Mouse (Mus musculus): ENCODE results near the gene Tep1. TPM values are rescaled to one million over a fixed set of nuclear protein-coding genes. Genes with fewer than 3 reads are reported as not detected.

Tep1 gene
- 10 to 100 TPM; 20.6 to 24.3 TPM for polyA plus RNA-seq (2017; shearing (Covaris generic))

DNA sequence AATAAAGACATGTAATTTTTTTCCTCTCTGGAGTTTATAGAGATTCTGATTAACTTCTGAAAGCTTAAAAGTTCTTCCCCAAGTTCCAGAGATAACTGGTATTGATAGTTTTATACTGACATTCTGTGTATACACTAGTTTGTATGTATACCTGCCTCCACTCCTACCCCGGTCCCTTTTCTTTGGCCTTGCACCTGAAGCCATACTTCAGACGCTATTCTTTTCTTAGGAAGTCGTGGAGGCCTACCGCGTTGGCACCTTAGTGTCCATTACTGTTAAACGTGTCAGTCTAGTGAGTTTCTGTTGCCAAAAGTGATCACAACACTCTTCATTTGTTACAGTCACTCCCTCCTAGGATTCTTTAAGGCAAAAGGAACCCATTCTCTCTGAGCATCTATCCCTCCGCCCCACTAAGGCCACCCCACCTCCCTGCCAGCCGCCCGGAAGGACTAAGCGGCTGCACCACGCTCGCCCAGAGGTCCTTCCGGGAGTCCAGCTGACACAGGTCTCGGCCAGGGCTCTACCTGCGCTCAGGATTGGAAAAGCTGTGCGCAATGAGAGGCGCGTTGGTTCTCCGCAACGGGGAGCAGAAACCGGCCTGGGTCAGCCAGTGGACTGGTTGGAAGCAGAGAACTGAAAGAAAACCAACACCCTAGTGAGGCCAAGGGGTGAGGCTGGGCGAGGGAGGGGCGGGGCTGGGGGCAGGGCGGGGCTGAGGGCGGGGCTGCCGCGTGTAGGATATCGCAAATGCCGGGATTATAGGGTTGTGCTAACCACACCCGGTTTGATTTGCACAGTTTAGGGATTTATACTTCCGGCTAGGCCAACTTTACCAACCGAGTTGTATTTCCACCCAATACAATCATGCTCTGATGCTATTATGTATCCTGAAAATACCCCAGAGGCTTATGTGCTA is at the start of gene Tep1:
Gene Tep1, minus strand, starts transcription at position 672 of the 916 bp plus-strand sequence.

GRCm38 (mm10) chr14:50897374-50897765 is 27.0 kb upstream of the Tep1 start, which contains the start of gene Klhl33:
Klhl33 (minus strand) TSS chr14:50897507.

GRCm38 (mm10) chr14:50807487-50808072 is 62.8 kb downstream of the Tep1 start, which contains the start of the genes Ccnb1ip1 and Parp2:
Ccnb1ip1 (minus strand) TSS chr14:50807732.
Parp2 (plus strand) TSS chr14:50807841.

GRCm38 (mm10) chr14:50785251-50785637 is 85.1 kb downstream of the Tep1 start, which contains the start of gene Ttc5:
Ttc5 (minus strand) TSS chr14:50785519.

Other genes starting within 250 kb of the Tep1 start
- 1 to 10 TPM in 1 of 2 experiments, under 1 TPM in 1; 0.19 to 1.2 TPM for gene Olfr745, start 231.2 kb downstream of the Tep1 start, polyA plus RNA-seq (2017; shearing (Covaris generic))
- gene Olfr746, start 223.5 kb downstream of the Tep1 start, polyA plus RNA-seq (2017; shearing (Covaris generic)), result not detected
- gene Olfr747, start 177.4 kb downstream of the Tep1 start, polyA plus RNA-seq (2017; shearing (Covaris generic)), result not detected
- under 1 TPM in 1 of 2 experiments, not detected in 1; 0.71 TPM for gene Olfr748, start 163.2 kb downstream of the Tep1 start, polyA plus RNA-seq (2017; shearing (Covaris generic))
- not detected for gene Olfr749, start 125.5 kb downstream of the Tep1 start, polyA plus RNA-seq (2017; shearing (Covaris generic))
- gene Ttc5, start 85.0 kb downstream of the Tep1 start, polyA plus RNA-seq (2017; shearing (Covaris generic)), result 100 to 1,000 TPM; 107 to 120 TPM
- gene Ccnb1ip1, start 62.8 kb downstream of the Tep1 start, polyA plus RNA-seq (2017; shearing (Covaris generic)), result under 1 TPM in 1 of 2 experiments, not detected in 1; 0.37 TPM
- gene Parp2, start 62.7 kb downstream of the Tep1 start, polyA plus RNA-seq (2017; shearing (Covaris generic)), result 10 to 100 TPM; 74.4 to 87.3 TPM
- gene Klhl33, start 26.9 kb upstream of the Tep1 start, polyA plus RNA-seq (2017; shearing (Covaris generic)), result under 1 TPM; 0.33 to 0.40 TPM
- gene Osgep, start 54.3 kb upstream of the Tep1 start, polyA plus RNA-seq (2017; shearing (Covaris generic)), result 100 to 1,000 TPM in 1 of 2 experiments, 10 to 100 TPM in 1; 95.6 to 104 TPM
- 10 to 100 TPM; 50.0 to 51.6 TPM for gene Apex1, start 54.4 kb upstream of the Tep1 start, polyA plus RNA-seq (2017; shearing (Covaris generic))
- gene Pip4p1, start 60.3 kb upstream of the Tep1 start, polyA plus RNA-seq (2017; shearing (Covaris generic)), result 10 to 100 TPM; 67.6 to 81.9 TPM
- gene Pnp, start 60.5 kb upstream of the Tep1 start, polyA plus RNA-seq (2017; shearing (Covaris generic)), result 10 to 100 TPM; 47.8 to 51.5 TPM
- not detected for gene Gm49342, start 74.0 kb upstream of the Tep1 start, polyA plus RNA-seq (2017; shearing (Covaris generic))
- gene Pnp2, start 85.4 kb upstream of the Tep1 start, polyA plus RNA-seq (2017; shearing (Covaris generic)), result 1 to 10 TPM in 1 of 2 experiments, under 1 TPM in 1; 0.95 to 1.1 TPM
- 1 to 10 TPM in 1 of 2 experiments, under 1 TPM in 1; 0.37 to 1.0 TPM for gene Rnase10, start 137.2 kb upstream of the Tep1 start, polyA plus RNA-seq (2017; shearing (Covaris generic))
- gene Rnase9, start 171.3 kb upstream of the Tep1 start, polyA plus RNA-seq (2017; shearing (Covaris generic)), result not detected
- gene Rnase11, start 179.6 kb upstream of the Tep1 start, polyA plus RNA-seq (2017; shearing (Covaris generic)), result not detected
- gene Rnase12, start 187.1 kb upstream of the Tep1 start, polyA plus RNA-seq (2017; shearing (Covaris generic)), result not detected
- gene Olfr750, start 203.9 kb upstream of the Tep1 start, polyA plus RNA-seq (2017; shearing (Covaris generic)), result 1 to 10 TPM in 1 of 2 experiments, under 1 TPM in 1; 0.68 to 4.6 TPM
- 10 to 100 TPM; 16.4 to 19.1 TPM for gene Rnase4, start 220.5 kb upstream of the Tep1 start, polyA plus RNA-seq (2017; shearing (Covaris generic))
- gene Ang, start 220.6 kb upstream of the Tep1 start, polyA plus RNA-seq (2017; shearing (Covaris generic)), result 1 to 10 TPM; 3.2 to 4.6 TPM
- gene Eddm3b, start 243.9 kb upstream of the Tep1 start, polyA plus RNA-seq (2017; shearing (Covaris generic)), result not detected

All from inflammation-experienced regulatory T-cells (primary cell).